Mouse (Mus musculus) thymus, postnatal 14 days (tissue): Measurements from ENCODE around the gene Lypd8.

ENCODE experiments used
- DNase-seq: peaks from one replicate; pipeline ENCODE4 v3.0.0; 2021

The Lypd8 gene

DNA sequence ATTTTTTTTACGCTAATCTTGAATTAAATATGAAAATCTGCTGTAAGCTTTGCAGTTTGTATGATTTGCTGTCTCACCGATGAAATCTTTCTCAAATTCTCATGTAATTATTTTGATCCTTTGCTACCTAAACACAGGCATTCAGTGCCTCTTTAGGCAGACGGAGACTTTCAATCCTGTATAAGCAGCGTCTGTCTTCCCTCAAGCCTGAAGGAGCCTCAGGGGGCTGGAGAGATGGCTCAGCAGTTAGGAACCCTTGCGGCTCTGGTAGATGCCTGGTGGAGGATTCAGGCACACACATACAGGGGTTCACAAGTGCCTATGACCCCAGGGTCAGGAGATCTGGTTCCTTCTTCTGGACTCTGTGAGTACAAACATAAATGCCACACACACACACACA, 21.8 kb downstream of the Lypd8 start:
- no peak for DNase-seq

DNA sequence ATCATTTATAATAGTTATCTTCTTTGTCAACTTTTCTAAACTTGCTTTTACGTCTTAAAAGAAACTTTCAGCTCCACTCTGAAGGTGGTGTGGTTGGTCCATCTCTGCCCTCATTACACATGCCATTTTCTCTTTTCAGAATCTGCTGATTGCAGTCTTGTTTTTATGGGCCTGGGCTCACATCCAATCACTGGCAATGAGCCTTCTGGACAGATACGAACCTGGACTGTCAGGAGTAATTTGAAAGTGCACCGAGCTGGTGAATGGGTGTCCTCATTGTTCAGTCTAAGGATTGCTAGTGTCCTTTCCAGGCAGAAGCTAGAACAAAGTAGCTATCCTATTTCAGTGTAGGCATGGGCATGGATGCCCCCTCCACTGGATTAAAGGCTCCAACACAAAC, 29.2 kb downstream of the Lypd8 start:
- DNase-seq, result no peak

DNA sequence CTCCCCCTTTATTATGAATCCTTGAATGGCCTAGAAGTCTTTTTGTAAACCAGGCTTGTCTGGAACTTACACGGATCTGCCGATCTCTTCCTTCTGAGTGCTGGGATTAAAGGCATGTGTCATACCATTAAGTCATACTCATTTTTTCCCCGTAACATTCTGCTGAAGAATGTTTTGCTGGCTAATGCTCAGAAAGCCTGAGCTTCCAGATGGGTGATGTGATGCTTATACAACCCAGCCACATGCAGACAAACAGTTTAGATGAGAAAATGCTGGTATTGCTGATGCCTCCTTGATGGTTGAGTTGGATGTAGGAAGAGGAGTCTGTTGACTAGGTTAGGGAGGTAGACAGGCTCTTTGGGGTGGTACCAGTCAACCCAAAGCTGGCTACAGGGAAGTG, 39.5 kb downstream of the Lypd8 start:
- no peak for DNase-seq

DNA sequence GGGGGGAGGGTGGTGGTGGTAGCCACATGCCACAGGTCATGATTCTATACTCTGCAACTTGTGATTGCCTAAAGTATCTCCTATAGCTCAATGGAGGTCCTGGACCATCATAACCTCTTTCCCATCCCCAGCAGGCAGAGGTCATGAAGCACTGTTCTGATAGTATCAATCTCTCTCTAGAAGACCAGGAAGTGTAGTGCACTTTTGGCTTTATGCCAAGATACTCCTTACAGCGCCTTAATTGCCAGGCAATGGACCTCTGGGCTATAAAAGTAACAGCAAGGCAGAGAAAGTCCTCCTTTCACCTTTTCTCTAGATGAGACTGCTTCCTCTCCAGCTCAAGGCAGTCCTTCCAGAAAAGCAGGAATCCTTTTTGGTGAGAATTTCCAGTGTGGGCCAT, 42.0 kb downstream of the Lypd8 start, which contains the start of gene 1810065E05Rik:
1810065E05Rik (plus strand) TSS at position 297 of the 400 bp plus-strand sequence.
- DNase-seq, result no peak

DNA sequence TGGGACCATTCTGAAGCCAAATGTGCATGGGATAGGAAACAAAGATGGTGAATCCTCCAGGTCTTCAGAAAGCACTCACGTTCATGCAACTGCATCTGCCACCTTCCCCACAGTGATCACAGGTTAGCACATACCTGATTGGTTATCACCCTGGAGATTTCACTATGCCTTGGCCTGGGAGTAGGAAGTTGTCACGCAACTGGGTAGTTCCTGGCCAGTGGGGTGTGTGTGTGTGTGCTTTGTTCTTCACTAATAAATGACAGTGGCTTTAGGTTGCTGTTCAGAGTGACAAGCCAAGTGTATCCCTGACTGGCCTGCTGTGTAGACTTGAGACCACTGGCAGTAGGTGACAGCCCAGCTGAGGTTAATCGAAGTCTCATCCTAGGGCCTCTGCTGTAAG, 53.4 kb downstream of the Lypd8 start, which contains the start of gene Gm12253:
Gm12253 (plus strand) TSS at position 301 of the 400 bp plus-strand sequence.
- DNase-seq, result no peak

DNA sequence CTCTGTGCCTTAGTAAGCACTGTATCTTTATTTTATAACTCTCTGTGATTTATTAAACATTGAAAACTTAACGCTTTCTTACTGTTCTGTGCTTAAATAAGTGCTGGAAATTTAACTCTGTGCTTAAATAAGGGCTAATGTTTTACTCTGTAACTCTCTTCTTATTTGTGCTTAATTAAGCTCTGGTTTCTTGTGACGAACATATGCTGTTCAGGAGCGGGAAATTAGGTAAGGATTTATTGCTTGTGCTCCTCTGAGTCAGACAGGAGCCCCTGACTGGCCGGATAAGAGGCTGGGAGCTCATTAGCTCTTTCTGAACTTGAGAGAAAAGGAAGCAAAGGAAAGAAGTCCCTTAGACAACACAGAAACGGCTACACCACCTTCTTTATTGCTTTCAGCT, 59.0 kb downstream of the Lypd8 start:
- no peak for DNase-seq
